Mouse (Mus musculus) forebrain, embryonic 14.5 days (tissue): Measurements from ENCODE around the gene Ccl24. TPM values are rescaled to one million over a fixed set of nuclear protein-coding genes. Genes with fewer than 3 reads are reported as not detected.

ENCODE experiments used
- ATAC-seq: fragments of 200-750 bp; cut with Nextera tagmentation; 2 replicates; pipeline ENCODE4 v1.8.0; 2017; ENCODE audit warnings: mild to moderate bottlenecking, moderate library complexity
- DNase-seq: peaks from one replicate; pipeline ENCODE4 v3.0.0-alpha.2; 2015; ENCODE audit warnings: low spot score
- H3K27ac ChIP-seq: fragments of 300-500 bp; sonication (generic); 2 replicates; pipeline ENCODE4 v1.5.1; 2014; ENCODE audit warnings: low read depth, mild to moderate bottlenecking, control low read depth, low read length, moderate library complexity
- H3K27me3 ChIP-seq: fragments of 300-500 bp; sonication (generic); replicated peaks from 2 replicates; pipeline ENCODE4 v1.6.1; 2014; ENCODE audit warnings: low read length, control low read depth, mixed read lengths; ENCODE audit not compliant: control insufficient read depth, insufficient read depth
- H3K36me3 ChIP-seq: fragments of 300-500 bp; sonication (generic); 2 replicates; pipeline ENCODE4 v1.6.1; 2014; ENCODE audit warnings: low read length, control low read depth; ENCODE audit not compliant: control insufficient read depth, insufficient read depth
- H3K4me1 ChIP-seq: fragments of 300-500 bp; sonication (generic); 2 replicates; pipeline ENCODE4 v1.6.1; 2014; ENCODE audit warnings: antibody characterized with exemption, low read length, control low read depth; ENCODE audit not compliant: control insufficient read depth, insufficient read depth
- H3K4me2 ChIP-seq: fragments of 300-500 bp; sonication (generic); 2 replicates; pipeline ENCODE4 v1.6.1; 2014; ENCODE audit warnings: mild to moderate bottlenecking, control low read depth, low read length
- H3K4me3 ChIP-seq: fragments of 300-500 bp; sonication (generic); 2 replicates; pipeline ENCODE4 v1.5.1; 2014; ENCODE audit warnings: low read depth, low read length, control low read depth
- H3K9ac ChIP-seq: fragments of 300-500 bp; sonication (generic); 2 replicates; pipeline ENCODE4 v1.6.1; 2014; ENCODE audit warnings: mild to moderate bottlenecking, low read length, control low read depth, moderate library complexity
- H3K9me3 ChIP-seq: fragments of 300-500 bp; sonication (generic); replicated peaks from 2 replicates; pipeline ENCODE4 v1.6.1; 2016; ENCODE audit warnings: low read length, control low read depth, mixed read lengths; ENCODE audit not compliant: control insufficient read depth
- WGBS: fragments of 180-500 bp; shearing (Covaris S2); extraction: QIAGEN DNeasy Blood & Tissue Kit; methylation state at CpG from one replicate; pipeline ENCODE4 v1.1.7; 2014; 5-methylcytosine and 5-hydroxymethylcytosine counted together
- polyA plus RNA-seq: library from polyadenylated mRNA; unstranded; fragments of >200 nt; fragmentation: Nextera tagmentation; extraction: Ambion mirVana; gene quantifications from 2 replicates; pipeline ENCODE4 v1.2.1, GENCODE M21; 2014

Gene Ccl24
- polyA plus RNA-seq, 1 experiment from 2014 or later = 1.0 TPM

DNA sequence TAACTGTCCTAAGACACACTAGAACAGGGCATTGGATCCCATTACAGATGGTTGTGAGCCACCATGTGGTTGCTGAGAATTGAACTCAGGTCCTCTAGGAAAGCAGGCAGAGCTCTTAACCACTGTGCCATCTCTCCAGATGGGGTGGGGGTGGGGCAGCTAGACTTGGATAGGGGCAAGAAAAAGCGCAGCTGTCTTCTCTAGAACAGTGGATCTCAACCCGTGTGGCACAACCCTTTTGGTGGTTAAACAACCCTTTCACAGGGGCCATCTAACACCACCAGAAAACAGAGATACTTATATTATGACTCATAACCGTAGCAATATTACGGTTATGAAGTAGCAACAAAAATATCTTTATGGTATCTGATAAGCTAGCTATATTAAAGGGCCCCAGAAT is 14.9 kb upstream of the Ccl24 start:
- no peak for DNase-seq
- Histone ChIP-seq H3K9ac (no peak overlapping the region), H3K4me1 (no peaks in the 10 kb centered on the region), H3K27ac (no peak overlapping the region), H3K9me3 (0 out of 2 replicates have a peak, but pooled peaks cover 3% of the 10 kb centered on the region), H3K4me2 (no peak overlapping the region), H3K36me3 (no peaks in the 10 kb centered on the region), H3K4me3 (no peak overlapping the region), H3K27me3 (no peaks in the 10 kb centered on the region)
- no peak for ATAC-seq
- WGBS = 91% methylated on average over 4 of the region's 4 CpGs

GRCm38 (mm10) chr5:135585691-135586090 is 12.8 kb upstream of the Ccl24 start:
- 93% methylated on average over 8 of the region's 8 CpGs for WGBS
- no peaks in the 10 kb centered on the region for H3K27me3 ChIP-seq
- ATAC-seq (no peak), DNase-seq (no peak)
- H3K4me3 ChIP-seq = no peak overlapping the region
- no peak overlapping the region for H3K27ac ChIP-seq
- H3K4me2 ChIP-seq = no peak overlapping the region
- no peaks in the 10 kb centered on the region for H3K36me3 ChIP-seq
- no peaks in the 10 kb centered on the region for H3K9me3 ChIP-seq
- no peak overlapping the region for H3K9ac ChIP-seq
- H3K4me1 ChIP-seq = no peaks in the 10 kb centered on the region

DNA sequence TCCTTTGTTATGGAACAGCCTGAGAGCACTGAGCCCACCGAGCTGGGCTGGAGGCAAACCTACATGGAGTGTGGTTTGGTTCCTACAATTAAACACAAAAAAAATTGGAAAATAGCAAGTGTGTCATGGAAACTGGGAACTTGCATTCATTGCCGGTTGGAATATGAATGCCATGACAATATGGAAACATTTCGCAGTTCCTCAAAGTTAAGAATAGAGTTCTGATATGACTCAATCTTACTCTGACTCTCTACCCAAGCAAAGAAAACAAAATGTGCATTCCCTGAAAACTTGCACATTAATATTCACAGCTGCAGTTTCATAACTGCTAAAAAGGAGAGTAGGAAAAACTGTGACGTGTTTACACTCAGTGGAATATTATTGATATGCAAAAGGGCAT is 9.5 kb upstream of the Ccl24 start:
- no peaks in the 10 kb centered on the region for H3K27me3 ChIP-seq
- WGBS = 86% methylated on average over 4 of the region's 4 CpGs
- ATAC-seq = no peak

GRCm38 (mm10) chr5:135579331-135579751 is 6.5 kb upstream of the Ccl24 start:
- H3K4me2 ChIP-seq = no peak overlapping the region
- H3K4me1 ChIP-seq = no peaks in the 10 kb centered on the region
- DNase-seq (peak; percentile 25), ATAC-seq (no peak)
- H3K9me3 ChIP-seq = no peaks in the 10 kb centered on the region
- H3K9ac ChIP-seq = no peak overlapping the region
- no peaks in the 10 kb centered on the region for H3K27me3 ChIP-seq
- H3K4me3 ChIP-seq = no peak overlapping the region
- H3K27ac ChIP-seq = no peak overlapping the region
- no peaks in the 10 kb centered on the region for H3K36me3 ChIP-seq
- 80% methylated on average over 10 of the region's 10 CpGs for WGBS

More for the DNA sequence above, 9.5 kb upstream of the Ccl24 start:
- H3K36me3 ChIP-seq = no peaks in the 10 kb centered on the region
- H3K4me2 ChIP-seq = no peak overlapping the region
- H3K4me3 ChIP-seq = no peak overlapping the region
- DNase-seq = no peak
- no peaks in the 10 kb centered on the region for H3K4me1 ChIP-seq
- H3K9me3 ChIP-seq = no peaks in the 10 kb centered on the region
- no peak overlapping the region for H3K27ac ChIP-seq
- H3K9ac ChIP-seq = no peak overlapping the region

DNA sequence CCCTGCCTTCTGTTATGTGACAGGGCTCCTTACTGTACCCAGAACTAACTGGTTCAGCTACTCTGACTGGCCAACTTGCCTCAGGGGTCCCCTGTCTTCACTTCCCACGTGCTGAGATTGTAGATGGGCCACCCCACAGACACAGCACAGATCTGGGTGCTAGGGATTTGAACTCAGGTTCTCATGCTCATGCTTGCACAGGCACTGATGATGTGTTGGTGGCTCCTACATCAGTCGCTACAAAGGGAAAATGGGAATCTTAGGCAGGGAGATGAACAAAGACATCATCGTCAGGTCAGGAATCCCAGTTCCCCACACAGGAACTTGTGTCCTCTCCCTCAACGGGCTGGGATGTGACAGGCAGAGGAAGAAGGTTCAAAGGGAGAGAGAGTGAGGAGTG is 3.2 kb upstream of the Ccl24 start:
- H3K4me3 ChIP-seq = no peak overlapping the region
- no peak overlapping the region for H3K9ac ChIP-seq
- no peaks in the 10 kb centered on the region for H3K27me3 ChIP-seq
- no peak for DNase-seq
- H3K9me3 ChIP-seq = no peaks in the 10 kb centered on the region
- H3K4me2 ChIP-seq = no peak overlapping the region
- H3K4me1 ChIP-seq = no peaks in the 10 kb centered on the region
- no peak overlapping the region for H3K27ac ChIP-seq
- H3K36me3 ChIP-seq = no peaks in the 10 kb centered on the region
- WGBS = 76% methylated on average over 4 of the region's 4 CpGs
- no peak for ATAC-seq

DNA sequence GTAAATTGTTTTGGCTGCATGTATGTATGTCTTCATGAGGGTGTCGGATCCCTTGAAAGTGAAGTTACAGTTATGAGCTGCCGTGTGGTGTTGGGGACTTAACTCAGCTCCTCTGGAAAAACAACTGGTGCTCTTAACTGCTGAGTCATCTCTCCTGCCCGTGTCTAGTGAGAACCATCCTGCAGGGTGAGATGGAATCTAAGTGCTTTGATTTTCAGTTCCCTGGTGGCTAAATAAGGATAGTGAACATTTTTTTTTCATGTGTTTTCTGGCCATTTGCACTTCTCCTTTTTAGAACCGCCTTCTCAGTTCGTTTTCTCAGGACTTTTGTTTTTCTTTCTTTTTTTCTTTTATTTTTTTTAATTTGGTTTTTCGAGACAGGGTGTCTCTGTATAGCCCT is 4.2 kb downstream of the Ccl24 start:
- no peak for DNase-seq
- Histone ChIP-seq H3K27me3 (no peaks in the 10 kb centered on the region), H3K4me2 (no peak overlapping the region), H3K9ac (no peak overlapping the region), H3K4me1 (no peaks in the 10 kb centered on the region), H3K9me3 (no peaks in the 10 kb centered on the region), H3K36me3 (no peaks in the 10 kb centered on the region), H3K4me3 (no peak overlapping the region), H3K27ac (no peak overlapping the region)
- 73% methylated on average over 6 of the region's 6 CpGs for WGBS
- ATAC-seq = no peak

GRCm38 (mm10) chr5:135567556-135568265 is 5.1 kb downstream of the Ccl24 start:
- DNase-seq (no peak), ATAC-seq (no peak)

DNA sequence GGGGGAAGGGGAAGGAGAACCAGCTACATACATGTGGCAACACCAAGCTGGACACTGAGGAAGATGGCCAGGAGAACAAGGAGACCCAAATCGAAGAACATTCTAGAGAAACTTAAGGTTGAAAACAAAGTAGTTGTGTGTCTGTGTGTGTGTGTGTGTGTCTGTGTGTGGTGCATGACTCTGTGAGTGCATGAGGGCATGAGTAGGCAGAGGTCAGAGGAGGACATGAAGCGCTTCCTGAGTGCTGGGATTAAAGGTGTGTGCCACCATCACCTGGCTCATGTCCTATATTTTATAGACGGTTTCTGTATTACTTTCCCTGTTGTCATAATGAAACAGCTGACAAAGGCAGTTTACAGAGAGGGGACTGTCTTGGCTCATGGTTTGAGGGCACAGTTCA is 9.4 kb downstream of the Ccl24 start, which contains the start of gene Ccl26:
Ccl26 (minus strand) TSS at position 101 of the 400 bp plus-strand sequence.
- no peaks in the 10 kb centered on the region for H3K36me3 ChIP-seq
- H3K4me3 ChIP-seq = no peak within 1 kb of the TSS
- ATAC-seq = no peak
- H3K9ac ChIP-seq = no peak within 1 kb of the TSS
- H3K4me1 ChIP-seq = no peaks in the 10 kb centered on the region
- no peak for DNase-seq
- no peak within 1 kb of the TSS for H3K27ac ChIP-seq
- no peaks in the 10 kb centered on the region for H3K9me3 ChIP-seq
- WGBS = 87% methylated on average over 3 of the region's 3 CpGs
- H3K4me2 ChIP-seq = no peak within 1 kb of the TSS
- H3K27me3 ChIP-seq = no peaks in the 10 kb centered on the region

More at GRCm38 (mm10) chr5:135567556-135568265, 5.1 kb downstream of the Ccl24 start:
- Histone ChIP-seq H3K9ac (no peak overlapping the region), H3K27ac (no peak overlapping the region), H3K27me3 (no peaks in the 10 kb centered on the region), H3K4me2 (no peak overlapping the region), H3K36me3 (no peaks in the 10 kb centered on the region), H3K9me3 (no peaks in the 10 kb centered on the region), H3K4me3 (no peak overlapping the region), H3K4me1 (no peaks in the 10 kb centered on the region)
- 97% methylated on average over 6 of the region's 6 CpGs for WGBS

DNA sequence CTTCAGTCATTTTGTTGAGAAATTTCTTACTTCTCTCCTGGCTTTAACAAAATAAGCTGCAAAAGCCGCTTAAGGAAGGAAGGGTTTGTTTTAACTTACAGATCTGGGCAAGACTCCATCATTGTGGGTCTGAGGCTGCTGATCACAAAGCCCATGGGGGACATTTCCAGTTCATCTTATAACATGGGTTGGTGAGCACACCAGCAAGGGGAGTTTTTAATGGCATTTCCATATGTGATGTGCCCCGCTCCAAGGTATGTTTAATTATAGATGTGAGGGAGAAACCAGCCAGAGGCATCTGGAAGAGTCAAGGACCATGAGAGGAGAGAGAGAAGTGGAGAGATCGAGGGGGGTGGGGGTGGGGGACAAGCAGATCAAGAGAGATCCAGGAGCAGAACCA is 15.2 kb downstream of the Ccl24 start:
- no peak for DNase-seq
- 78% methylated on average over 3 of the region's 3 CpGs for whole genome bisulfite sequencing
- Histone ChIP-seq H3K27ac (no peak overlapping the region), H3K9ac (no peak overlapping the region), H3K4me2 (no peak overlapping the region), H3K27me3 (no peaks in the 10 kb centered on the region), H3K4me1 (no peaks in the 10 kb centered on the region), H3K9me3 (no peaks in the 10 kb centered on the region), H3K36me3 (no peaks in the 10 kb centered on the region), H3K4me3 (no peak overlapping the region)
- ATAC-seq = no peak
